32 mouse cellular contexts compared by ENCODE assay signal in genomic region chr11:91831113-91831512, GRCm38 (mm10).
"Had no signal": no experiment of that assay in that cellular context is flagged by ENCODE, and none has a peak within 500 bp of the region (broad histone marks: within the 10 kb centered on the region; RNA-seq: fewer than 3 reads in every experiment).

No protein-coding gene starts in this region.

- ATAC-seq: liver, embryonic 12.5 days; liver, postnatal 0 days; lung, postnatal 0 days; midbrain, embryonic 13.5 days; midbrain, embryonic 15.5 days; midbrain, embryonic 16.5 days had no signal

- H3K4me2 ChIP-seq: limb, embryonic 12.5 days; limb, embryonic 13.5 days; limb, embryonic 15.5 days; liver, embryonic 11.5 days; liver, embryonic 12.5 days; liver, embryonic 13.5 days; liver, embryonic 15.5 days; lung, embryonic 14.5 days; lung, embryonic 15.5 days; midbrain, embryonic 11.5 days; midbrain, embryonic 12.5 days; midbrain, embryonic 13.5 days; midbrain, embryonic 15.5 days; neural tube, embryonic 12.5 days had no signal

- H3K9me3 ChIP-seq: limb, embryonic 10.5 days; limb, embryonic 12.5 days; limb, embryonic 13.5 days; limb, embryonic 15.5 days; liver, embryonic 12.5 days; liver, embryonic 13.5 days; liver, embryonic 15.5 days; lung, embryonic 15.5 days; megakaryocyte, embryonic 14.5 days; midbrain, embryonic 10.5 days; midbrain, embryonic 12.5 days; midbrain, embryonic 13.5 days; midbrain, embryonic 15.5 days; neural tube, embryonic 12.5 days had no signal

- DNase-seq: left cerebral cortex, postnatal 4 days; liver; liver, embryonic 13.5 days; liver, postnatal 0 days; lung, adult 18-20 months; lung, adult 2 months; lung, embryonic 14.5 days; lung, postnatal 10 days; lung, postnatal 14 days; lung, postnatal 36 days; lung, postnatal 4 days; midbrain, embryonic 14.5 days had no signal

- H3K4me1 ChIP-seq: limb, embryonic 10.5 days; limb, embryonic 12.5 days; limb, embryonic 13.5 days; limb, embryonic 15.5 days; liver, embryonic 12.5 days; liver, embryonic 13.5 days; liver, embryonic 15.5 days; lung, embryonic 15.5 days; megakaryocyte, embryonic 14.5 days; midbrain, embryonic 10.5 days; midbrain, embryonic 12.5 days; midbrain, embryonic 13.5 days; midbrain, embryonic 15.5 days; neural tube, embryonic 12.5 days had no signal

- H3K27ac ChIP-seq: limb, embryonic 10.5 days; limb, embryonic 12.5 days; limb, embryonic 13.5 days; limb, embryonic 15.5 days; liver, embryonic 12.5 days; liver, embryonic 13.5 days; liver, embryonic 14.5 days; liver, embryonic 15.5 days; lung, embryonic 15.5 days; macrophage; midbrain, embryonic 10.5 days; midbrain, embryonic 12.5 days; midbrain, embryonic 13.5 days; midbrain, embryonic 15.5 days; neural tube, embryonic 12.5 days had no signal

- H3K36me3 ChIP-seq: limb, embryonic 10.5 days; limb, embryonic 12.5 days; limb, embryonic 13.5 days; limb, embryonic 15.5 days; liver, embryonic 12.5 days; liver, embryonic 13.5 days; liver, embryonic 15.5 days; lung, embryonic 15.5 days; midbrain, embryonic 10.5 days; midbrain, embryonic 12.5 days; midbrain, embryonic 13.5 days; midbrain, embryonic 15.5 days; neural tube, embryonic 12.5 days had no signal

- H3K27me3 ChIP-seq: limb, embryonic 12.5 days; limb, embryonic 13.5 days; limb, embryonic 15.5 days; liver, embryonic 12.5 days; liver, embryonic 13.5 days; liver, embryonic 15.5 days; lung, embryonic 15.5 days; megakaryocyte, embryonic 14.5 days; midbrain, embryonic 12.5 days; midbrain, embryonic 13.5 days; midbrain, embryonic 15.5 days; neural tube, embryonic 12.5 days had no signal

- H3K4me3 ChIP-seq: limb, embryonic 10.5 days; limb, embryonic 12.5 days; limb, embryonic 13.5 days; limb, embryonic 15.5 days; liver, embryonic 12.5 days; liver, embryonic 13.5 days; liver, embryonic 15.5 days; lung, embryonic 15.5 days; megakaryocyte, embryonic 14.5 days; midbrain, embryonic 10.5 days; midbrain, embryonic 12.5 days; midbrain, embryonic 13.5 days; midbrain, embryonic 15.5 days; myocyte; neural tube, embryonic 12.5 days had no signal

- H3K9ac ChIP-seq: limb, embryonic 12.5 days; limb, embryonic 13.5 days; limb, embryonic 15.5 days; liver, embryonic 12.5 days; liver, embryonic 13.5 days; liver, embryonic 14.5 days; liver, embryonic 15.5 days; liver, postnatal 0 days; lung, embryonic 14.5 days; lung, embryonic 15.5 days; midbrain, embryonic 12.5 days; midbrain, embryonic 13.5 days; midbrain, embryonic 15.5 days; neural tube, embryonic 12.5 days had no signal
